Mouse (Mus musculus) thymus, postnatal 25 days (tissue): Measurements from ENCODE around the gene Tbr1.

ENCODE experiments used
- DNase-seq: peaks from one replicate; pipeline ENCODE4 v3.0.0; 2022

The Tbr1 gene

DNA sequence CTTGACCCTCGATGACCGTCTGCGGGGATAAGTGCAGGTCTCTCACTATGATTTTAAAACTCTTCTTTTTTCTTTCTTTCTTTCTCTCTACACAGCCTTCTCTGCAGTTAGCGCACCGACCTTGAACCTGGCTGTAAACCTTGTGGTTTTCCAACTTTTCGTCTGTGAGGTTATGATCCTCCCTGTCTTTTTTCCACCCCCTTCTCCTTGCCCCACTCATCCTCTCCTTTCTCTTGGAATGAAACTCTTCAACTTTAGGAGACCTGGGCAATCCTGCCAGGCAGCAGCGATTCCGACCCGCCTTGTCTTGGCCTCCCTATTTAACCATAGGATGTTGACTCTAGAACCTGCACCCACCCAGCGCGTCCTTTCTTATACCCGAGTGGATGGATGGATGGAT lies 9.8 kb downstream of the Tbr1 start:
- no peak for DNase-seq

- DNase-seq = peak; percentile 5
Observed at GRCm38 (mm10) chr2:61813106-61813505, 10.4 kb downstream of the Tbr1 start.

- DNase-seq = no peak
Observed at GRCm38 (mm10) chr2:61813521-61813920, 10.8 kb downstream of the Tbr1 start.

GRCm38 (mm10) chr2:61814548-61815473 lies 12.1 kb downstream of the Tbr1 start:
- DNase-seq = peak; percentile 5

DNA sequence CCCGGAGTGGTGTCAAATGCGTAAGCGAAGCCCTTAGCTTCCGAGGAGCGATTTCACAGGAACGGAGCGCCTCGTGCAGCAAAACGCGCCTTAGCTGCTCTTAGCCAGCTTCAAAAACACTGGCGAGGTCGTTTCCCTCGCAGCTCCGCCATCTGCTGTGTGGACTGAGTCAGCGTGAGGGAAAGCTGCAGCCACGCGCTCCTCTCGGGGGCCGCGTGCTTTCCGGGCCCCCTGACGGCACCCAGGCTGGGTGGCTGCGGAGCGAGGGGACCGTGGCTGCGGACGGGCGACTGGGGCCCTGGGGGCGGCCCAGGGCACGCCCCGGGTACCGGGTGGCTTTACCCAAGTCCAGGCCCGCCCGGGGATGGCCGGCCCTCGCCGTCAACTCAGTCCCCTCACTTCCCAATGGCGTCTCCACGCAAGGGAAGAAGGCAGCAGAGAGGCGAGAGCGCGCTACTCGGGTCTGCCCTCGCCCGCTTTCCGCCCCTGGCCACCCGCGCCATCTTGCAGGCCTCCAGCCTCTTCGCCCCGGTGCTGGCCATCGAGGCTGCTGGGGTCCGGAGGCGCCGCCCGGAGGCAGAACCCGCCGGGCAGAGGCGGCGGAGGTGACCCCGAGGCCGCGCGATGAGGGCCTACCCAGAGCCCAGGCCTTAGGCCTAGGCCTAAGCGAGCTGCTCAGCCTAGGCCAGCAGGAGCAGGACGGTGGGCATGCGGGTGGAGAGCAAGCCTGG lies 13.0 kb downstream of the Tbr1 start:
- no peak for DNase-seq

- DNase-seq = no peak
Observed at GRCm38 (mm10) chr2:61818197-61818596, 15.5 kb downstream of the Tbr1 start.

- DNase-seq = no peak
Observed at GRCm38 (mm10) chr2:61820203-61820602, 17.5 kb downstream of the Tbr1 start.

DNA sequence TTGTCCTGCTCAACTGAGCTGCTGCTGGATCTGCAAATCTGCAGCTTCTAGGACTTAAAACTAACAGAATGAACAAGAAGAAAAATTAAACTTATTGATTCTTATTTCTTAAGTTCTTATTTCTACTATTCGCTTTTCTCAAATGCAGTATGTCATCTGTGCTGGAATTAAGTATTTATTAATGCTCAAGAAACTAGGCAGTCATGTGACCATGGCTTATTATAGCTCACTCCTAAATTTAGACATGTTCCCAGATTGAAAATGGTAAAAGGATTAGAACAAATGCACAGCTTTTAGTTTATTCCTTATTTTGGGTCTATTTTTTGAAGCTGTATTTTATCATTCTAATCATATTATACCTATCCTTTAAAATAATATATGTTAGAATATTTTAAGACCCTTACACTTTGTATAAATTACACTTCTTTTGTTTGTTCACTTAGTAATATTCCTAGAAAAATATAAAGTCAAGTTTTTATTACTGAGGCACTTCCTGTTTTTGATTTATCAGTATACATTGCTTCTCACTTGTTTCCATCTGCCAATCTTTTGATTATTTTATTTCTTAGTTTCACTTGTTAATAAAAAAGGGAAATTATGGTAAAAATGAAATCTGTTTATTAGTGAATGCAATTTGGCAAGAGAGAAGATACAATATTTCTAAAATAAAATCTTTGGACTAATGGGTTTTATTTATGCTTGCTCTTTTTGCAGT lies 20.9 kb downstream of the Tbr1 start:
- DNase-seq = no peak

GRCm38 (mm10) chr2:61837243-61837806 lies 34.6 kb downstream of the Tbr1 start:
- no peak for DNase-seq
